Mouse (Mus musculus) midbrain, postnatal 0 days (tissue): ENCODE results near the gene Zbtb11. TPM values are rescaled to one million over a fixed set of nuclear protein-coding genes. Genes with fewer than 3 reads are reported as not detected.
"Not testable (repeated sequence)": the region's sequence is repeated elsewhere in the genome, so short reads cannot be mapped to it uniquely, and the experiment has no call there.

Source experiments
- ATAC-seq: fragments of 200-750 bp; cut with Nextera tagmentation; 2 replicates; pipeline ENCODE4 v1.8.0; 2017; ENCODE audit warnings: moderate number of reproducible peaks, mild to moderate bottlenecking, moderate TSS enrichment, moderate library complexity; ENCODE audit not compliant: low FRiP score
- DNase-seq: peaks from one replicate; pipeline ENCODE4 v3.0.0-alpha.2; 2015; ENCODE audit warnings: low spot score
- H3K27ac ChIP-seq: fragments of 300-500 bp; sonication (generic); 2 replicates; pipeline ENCODE4 v1.5.1; 2014; ENCODE audit warnings: low read depth, mild to moderate bottlenecking, low read length, mixed read lengths
- H3K27me3 ChIP-seq: fragments of 300-500 bp; sonication (generic); 2 replicates; pipeline ENCODE4 v1.6.1; 2014; ENCODE audit warnings: low read length, control low read depth, mixed read lengths; ENCODE audit not compliant: insufficient read depth
- H3K36me3 ChIP-seq: fragments of 300-500 bp; sonication (generic); 2 replicates; pipeline ENCODE4 v1.6.1; 2014; ENCODE audit warnings: low read length, control low read depth, mixed read lengths; ENCODE audit not compliant: insufficient read depth
- H3K4me1 ChIP-seq: fragments of 300-500 bp; sonication (generic); 2 replicates; pipeline ENCODE4 v1.6.1; 2014; ENCODE audit warnings: mild to moderate bottlenecking, control low read depth, antibody characterized with exemption, low read length, mixed read lengths; ENCODE audit not compliant: insufficient read depth
- H3K4me2 ChIP-seq: fragments of 300-500 bp; sonication (generic); 2 replicates; pipeline ENCODE4 v1.6.1; 2014; ENCODE audit warnings: low read depth, mild to moderate bottlenecking, low read length, mixed read lengths; ENCODE audit not compliant: poor library complexity, severe bottlenecking
- H3K4me3 ChIP-seq: fragments of 300-500 bp; sonication (generic); 2 replicates; pipeline ENCODE4 v1.5.1; 2014; ENCODE audit warnings: low read depth, mild to moderate bottlenecking, low read length, moderate library complexity
- H3K9ac ChIP-seq: fragments of 300-500 bp; sonication (generic); replicated peaks from 2 replicates; pipeline ENCODE4 v1.6.1; 2014; ENCODE audit warnings: mild to moderate bottlenecking, low read length, moderate library complexity, mixed read lengths; ENCODE audit not compliant: poor library complexity, severe bottlenecking
- H3K9me3 ChIP-seq: fragments of 300-500 bp; sonication (generic); 2 replicates; pipeline ENCODE4 v1.6.1; 2016; ENCODE audit warnings: low read length, control low read depth
- CTCF ChIP-seq: IDR thresholded peaks from 2 replicates; pipeline ENCODE4 v1.5.1; 2016; ENCODE audit warnings: antibody characterized with exemption, mild to moderate bottlenecking
- WGBS: fragments of 180-500 bp; shearing (Covaris S2); extraction: QIAGEN DNeasy Blood & Tissue Kit; methylation state at CpG from one replicate; pipeline ENCODE4 v1.1.7; 2014; 5-methylcytosine and 5-hydroxymethylcytosine counted together
- polyA plus RNA-seq: library from polyadenylated mRNA; unstranded; fragments of >200 nt; fragmentation: Nextera tagmentation; extraction: Ambion mirVana; gene quantifications from 2 replicates; pipeline ENCODE4 v1.2.1, GENCODE M21; 2015
- total RNA-seq: library from RNA; depleted of rRNA; stranded (reverse); fragments of >200 nt; gene quantifications from 2 replicates; pipeline ENCODE4 v1.2.3, GENCODE M21; 2014

The Zbtb11 gene
- total and polyA plus RNA-seq, 2 experiments from 2014 or later, result 18.5 to 19.3 TPM

DNA sequence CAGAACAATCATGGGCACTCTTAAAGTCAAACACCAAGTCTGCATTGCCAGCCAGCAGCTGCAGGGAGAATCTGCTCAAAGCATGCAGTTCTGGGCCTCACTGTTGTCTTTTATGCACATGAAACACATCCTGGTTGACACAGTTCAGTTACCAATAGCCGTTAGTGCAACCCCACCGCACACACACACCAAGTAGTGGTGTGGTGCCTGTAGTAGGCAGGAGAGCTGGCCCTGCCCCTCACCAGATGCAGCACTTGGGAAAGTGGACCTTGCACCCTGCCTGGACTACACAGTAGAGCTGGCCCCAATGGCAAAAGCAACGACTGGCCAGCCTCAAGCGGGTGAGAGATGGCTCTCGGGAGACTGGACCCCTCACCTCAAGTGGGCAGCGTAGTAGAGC is 34.0 kb upstream of the Zbtb11 start:
- Histone ChIP-seq H3K4me2 (no peak overlapping the region), H3K9me3 (no peaks in the 10 kb centered on the region), H3K9ac (no peak overlapping the region), H3K27ac (no peak overlapping the region), H3K27me3 (no peaks in the 10 kb centered on the region), H3K4me1 (no peaks in the 10 kb centered on the region), H3K36me3 (no peaks in the 10 kb centered on the region), H3K4me3 (no peak overlapping the region)
- TF ChIP-seq CTCF, result no peak
- ATAC-seq, result no peak
- DNase-seq, result no peak
- 89% methylated on average over 6 of the region's 6 CpGs for WGBS

DNA sequence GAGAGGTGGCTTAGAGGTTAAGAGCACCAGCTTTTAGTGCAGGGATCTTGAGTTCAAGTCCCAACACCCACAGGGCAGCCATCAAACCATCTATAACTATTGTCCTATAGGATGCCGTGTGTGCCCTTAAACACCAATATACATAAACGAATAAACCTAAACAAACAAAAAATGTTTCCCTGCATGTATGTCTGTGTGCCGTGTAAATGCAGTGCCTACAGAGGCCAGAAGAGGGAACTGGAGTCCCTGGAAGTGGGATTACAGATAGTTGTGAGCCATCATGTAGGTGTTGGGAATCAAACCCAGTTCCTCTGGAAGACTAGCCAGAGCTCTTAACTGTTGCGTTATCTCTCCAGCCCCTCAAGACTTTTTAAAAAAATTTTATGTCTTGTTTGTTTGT is 32.9 kb upstream of the Zbtb11 start:
- no peak overlapping the region for H3K9ac ChIP-seq
- H3K4me1 ChIP-seq, result no peaks in the 10 kb centered on the region
- no peak for ATAC-seq
- 94% methylated on average over 4 of the region's 4 CpGs for WGBS
- H3K4me3 ChIP-seq, result no peak overlapping the region
- no peak overlapping the region for H3K27ac ChIP-seq
- no peak for DNase-seq
- no peaks in the 10 kb centered on the region for H3K36me3 ChIP-seq
- no peak for TF ChIP-seq CTCF
- H3K4me2 ChIP-seq, result no peak overlapping the region
- no peaks in the 10 kb centered on the region for H3K27me3 ChIP-seq
- no peaks in the 10 kb centered on the region for H3K9me3 ChIP-seq

DNA sequence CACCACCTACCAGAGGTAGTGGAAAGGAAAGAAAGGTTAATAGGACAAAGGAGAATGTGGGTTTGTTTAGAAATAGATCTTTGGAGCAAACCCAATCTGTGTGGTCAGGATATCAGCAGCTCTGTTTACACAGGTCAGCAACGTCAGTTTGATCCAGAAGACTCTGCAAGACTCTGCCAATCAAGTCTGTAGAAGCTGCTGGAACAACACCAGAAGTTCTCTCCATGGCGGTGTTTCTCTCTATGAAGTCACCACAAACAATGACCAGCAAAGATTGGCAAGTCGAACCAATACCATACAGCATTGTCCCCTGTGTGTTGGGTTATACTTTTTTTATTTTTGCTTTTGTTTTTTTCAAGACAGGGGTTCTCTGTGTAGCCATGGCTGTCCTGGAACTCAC is 26.4 kb upstream of the Zbtb11 start:
- Histone ChIP-seq H3K4me1 (no peaks in the 10 kb centered on the region), H3K27ac (no peak overlapping the region), H3K4me3 (no peak overlapping the region), H3K36me3 (no peaks in the 10 kb centered on the region), H3K9ac (no peak overlapping the region), H3K4me2 (no peak overlapping the region), H3K9me3 (no peaks in the 10 kb centered on the region), H3K27me3 (no peaks in the 10 kb centered on the region)
- no peak for TF ChIP-seq CTCF
- DNase-seq (no peak), ATAC-seq (no peak)
- 75% methylated on average over 3 of the region's 3 CpGs for WGBS

DNA sequence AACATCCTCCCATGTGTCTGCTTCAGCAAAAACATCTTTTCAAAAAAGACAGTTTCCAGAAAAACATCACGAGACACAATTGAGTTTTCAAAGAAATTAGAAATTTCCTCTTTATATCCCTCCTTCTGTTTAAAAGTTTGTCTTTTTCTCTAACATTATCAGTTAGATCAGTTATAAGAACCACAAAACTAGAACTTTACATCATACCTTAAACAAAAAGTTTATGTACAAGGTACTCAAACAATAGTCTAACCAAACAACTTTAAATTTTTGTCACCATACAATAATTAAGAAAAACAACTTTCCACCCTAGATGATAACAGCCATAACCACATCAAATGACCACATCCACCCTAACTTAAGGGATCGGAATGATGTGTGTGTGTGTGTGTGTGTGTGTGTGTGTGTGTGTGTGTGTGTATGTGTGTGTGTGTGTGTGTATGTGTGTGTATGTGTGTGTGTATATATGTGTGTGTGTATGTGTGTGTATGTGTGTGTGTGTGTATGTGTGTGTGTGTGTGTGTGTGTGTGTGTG is 25.7 kb upstream of the Zbtb11 start:
- 84% methylated on average over 2 of the region's 2 CpGs for WGBS
- not testable (repeated sequence) for H3K4me3 ChIP-seq, H3K36me3 ChIP-seq, H3K27me3 ChIP-seq, H3K9ac ChIP-seq, H3K9me3 ChIP-seq, ATAC-seq, H3K27ac ChIP-seq, H3K4me1 ChIP-seq, H3K4me2 ChIP-seq, DNase-seq

DNA sequence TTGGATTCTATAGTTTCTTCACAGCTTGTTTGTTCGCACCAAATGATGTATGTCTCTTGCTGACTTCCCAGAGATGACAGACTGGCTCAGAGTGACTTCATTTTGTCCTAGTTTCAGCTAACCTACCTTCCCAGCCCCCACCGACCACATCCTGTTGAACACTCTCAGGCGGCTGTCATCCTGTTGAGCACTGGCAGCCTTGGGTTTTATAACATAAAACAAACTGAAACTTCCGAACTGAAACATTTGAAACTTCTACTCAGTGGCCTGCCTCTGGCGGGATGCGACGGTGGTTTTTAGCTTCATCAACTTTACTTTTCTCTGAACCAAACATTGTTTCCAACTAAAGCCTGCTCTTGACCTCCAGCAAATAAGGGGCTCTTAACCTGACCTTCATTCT is 24.7 kb upstream of the Zbtb11 start:
- ATAC-seq (no peak), DNase-seq (no peak)
- WGBS, result 75% methylated on average over 7 of the region's 7 CpGs
- Histone ChIP-seq H3K9me3 (no peaks in the 10 kb centered on the region), H3K36me3 (no peaks in the 10 kb centered on the region), H3K4me1 (no peaks in the 10 kb centered on the region), H3K4me3 (no peak overlapping the region), H3K27me3 (no peaks in the 10 kb centered on the region), H3K4me2 (no peak overlapping the region), H3K27ac (no peak overlapping the region), H3K9ac (no peak overlapping the region)
- TF ChIP-seq CTCF, result no peak

DNA sequence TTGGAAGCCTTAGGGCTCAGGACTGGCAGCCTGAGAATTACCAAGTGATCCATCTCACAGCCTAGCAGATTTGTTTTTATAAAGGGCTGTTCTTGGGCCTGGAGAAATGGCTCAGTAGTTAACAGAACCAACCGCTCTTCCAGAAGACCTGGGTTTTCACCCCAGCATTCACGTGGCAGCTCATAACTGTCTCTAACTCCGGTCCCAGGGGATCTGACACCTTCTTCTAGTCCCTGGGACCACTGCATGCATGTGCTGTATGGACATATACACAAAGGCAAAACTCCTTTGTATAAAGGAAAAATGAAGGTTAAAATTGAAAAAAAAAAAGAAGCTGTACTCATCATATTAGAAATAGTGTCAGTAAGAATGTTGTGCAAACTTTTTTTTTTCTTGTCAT is 23.2 kb upstream of the Zbtb11 start:
- ATAC-seq (no peak), DNase-seq (no peak)
- no peaks in the 10 kb centered on the region for H3K27me3 ChIP-seq
- H3K9me3 ChIP-seq, result no peaks in the 10 kb centered on the region
- H3K4me2 ChIP-seq, result no peak overlapping the region
- no peak for TF ChIP-seq CTCF
- 76% methylated on average over 3 of the region's 3 CpGs for WGBS
- no peaks in the 10 kb centered on the region for H3K36me3 ChIP-seq
- no peak overlapping the region for H3K4me3 ChIP-seq
- no peaks in the 10 kb centered on the region for H3K4me1 ChIP-seq
- no peak overlapping the region for H3K9ac ChIP-seq
- no peak overlapping the region for H3K27ac ChIP-seq
